Mouse (Mus musculus): ENCODE measurements around the gene Ranbp6.

- peak; percentile 69 for TF ChIP-seq CTCF (IDR thresholded peaks at IDR 0.05)
- TF ChIP-seq POLR2A (IDR thresholded peaks at IDR 0.05; ENCODE audit: insufficient read depth, low read depth, low read length): no peak
- no peak for TF ChIP-seq EP300 (IDR thresholded peaks at IDR 0.05; ENCODE audit: insufficient read depth, low read depth, low read length)
Observed at GRCm38 (mm10) chr19:29826686-29827085, 13.9 kb upstream of the Ranbp6 start.

Data from heart, adult 2 months (tissue).